Comparison of ENCODE assay signal across 8 mouse cellular contexts in the genomic region with DNA sequence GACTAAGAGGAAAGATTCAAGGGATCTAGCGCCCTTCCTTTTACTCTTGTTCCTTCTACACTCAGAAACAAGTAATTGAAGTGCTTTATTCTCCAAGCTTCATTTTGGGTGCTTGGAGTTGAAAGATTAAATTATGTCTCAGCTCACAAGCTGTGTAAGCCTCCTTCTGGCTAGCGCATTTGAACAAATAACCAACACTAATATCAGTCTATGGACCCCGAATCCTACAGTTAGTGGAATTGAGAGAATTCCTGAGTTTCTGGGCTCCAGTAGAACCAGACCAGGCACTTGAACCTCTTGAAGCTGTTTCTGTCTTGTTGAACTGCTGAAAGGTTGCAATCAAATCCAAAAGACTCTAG. TPM values are rescaled to one million over a fixed set of nuclear protein-coding genes. Genes with fewer than 3 reads are reported as not detected.
DNase-seq lines count a peak whose midpoint lies in the region; ATAC-seq and TF ChIP-seq lines count a peak whose summit lies in the region.

No protein-coding gene starts in this region.

- DNase-seq in lung, embryonic 14.5 days = no peak
- DNase-seq in lung, postnatal 14 days = no peak
- DNase-seq in spleen, adult 12 weeks (ENCODE audit: low spot score) = no peak
- DNase-seq in right cerebral cortex, adult 18-20 months = no peak
- DNase-seq in layer of hippocampus, adult 9-11 months = no peak

- no peaks in the 10 kb centered on the region for H3K4me1 ChIP-seq in lung, embryonic 14.5 days (ENCODE audit: insufficient read depth)
- H3K4me1 ChIP-seq in limb, embryonic 13.5 days = 0 out of 2 replicates have a peak, but pooled peaks cover 3% of the 10 kb centered on the region
- no peaks in the 10 kb centered on the region for H3K4me1 ChIP-seq in olfactory bulb, adult 2 months (ENCODE audit: control insufficient read depth, insufficient read depth, low read length)

- H3K9ac ChIP-seq in lung, embryonic 14.5 days = peak overlapping the region; percentile 95
- peak overlapping the region; percentile 94 for H3K9ac ChIP-seq in limb, embryonic 13.5 days

- peak overlapping the region; percentile 80 for H3K4me2 ChIP-seq in lung, embryonic 14.5 days
- H3K4me2 ChIP-seq in limb, embryonic 13.5 days (replicated peaks) = peak overlapping the region; percentile 76

- H3K36me3 ChIP-seq in lung, embryonic 14.5 days (ENCODE audit: insufficient read depth) = no peaks in the 10 kb centered on the region
- H3K36me3 ChIP-seq in limb, embryonic 13.5 days = 0 out of 2 replicates have a peak, but pooled peaks cover 2% of the 10 kb centered on the region

- peak; percentile 38; the same call in 1 of the 2 replicates for ATAC-seq in lung, embryonic 14.5 days (ENCODE audit: insufficient read depth)
- peak; percentile 41 for ATAC-seq in erythroid progenitor cell, adult 5-6 weeks (replicated peaks; ENCODE audit: low FRiP score, poor library complexity, severe bottlenecking)
- 0 out of 2 replicates have a peak, but pooled peaks have one; percentile 15 for ATAC-seq in limb, embryonic 13.5 days (ENCODE audit: low FRiP score, low read depth)

- no peak for TF ChIP-seq POLR2A in olfactory bulb, adult 2 months (IDR thresholded peaks at IDR 0.05; ENCODE audit: insufficient read depth, low read depth, low read length)

- H3K4me3 ChIP-seq in lung, embryonic 14.5 days (ENCODE audit: low read depth, low read length) = peak overlapping the region; percentile 99
- H3K4me3 ChIP-seq in limb, embryonic 13.5 days = peak overlapping the region; percentile 97
- H3K4me3 ChIP-seq in olfactory bulb, adult 2 months (ENCODE audit: insufficient read depth, low read depth, low read length) = peak overlapping the region; percentile 92

- TF ChIP-seq CTCF in lung, embryonic 14.5 days (IDR thresholded peaks at IDR 0.05; ENCODE audit: low read depth) = no peak
- TF ChIP-seq CTCF in olfactory bulb, adult 2 months (IDR thresholded peaks at IDR 0.05; ENCODE audit: insufficient read depth, low read depth, low read length) = no peak

- H3K27ac ChIP-seq in lung, embryonic 14.5 days (ENCODE audit: low read depth) = peak overlapping the region; percentile 93
- H3K27ac ChIP-seq in limb, embryonic 13.5 days = peak overlapping the region; percentile 83; the same call in 1 of the 2 replicates
- H3K27ac ChIP-seq in olfactory bulb, adult 2 months (ENCODE audit: insufficient read depth, low read depth, low read length) = peak overlapping the region; percentile 48; the same call in 1 of the 2 replicates

- WGBS in lung, embryonic 14.5 days = 69% methylated on average over 3 of the region's 3 CpGs
- 75% methylated on average over 3 of the region's 3 CpGs for WGBS in limb, embryonic 13.5 days
- 46% methylated on average over 3 of the region's 3 CpGs for WGBS in olfactory bulb, adult 2 months

- no peaks in the 10 kb centered on the region for H3K9me3 ChIP-seq in lung, embryonic 14.5 days (ENCODE audit: low read depth, low read length)
- no peaks in the 10 kb centered on the region for H3K9me3 ChIP-seq in limb, embryonic 13.5 days

- H3K27me3 ChIP-seq in lung, embryonic 14.5 days (ENCODE audit: insufficient read depth, low read length) = 0 out of 2 replicates have a peak, but pooled peaks cover 5% of the 10 kb centered on the region
- H3K27me3 ChIP-seq in limb, embryonic 13.5 days = 0 out of 2 replicates have a peak, but pooled peaks cover 8% of the 10 kb centered on the region

RNA-seq across cellular contexts. Expression of a gene that starts 0.3 kb away (rescaled TPM):
- 122 and 125 TPM in 2 replicates for polyA plus RNA-seq in lung, embryonic 14.5 days (2014; fragmentation: Nextera tagmentation; extraction: Ambion mirVana)
- total RNA-seq in erythroid progenitor cell, adult 5-6 weeks (2015; ENCODE audit: low replicate concordance) = 13.0 and 24.7 TPM in 2 replicates
- 7.2 and 11.7 TPM in 2 replicates for total RNA-seq in erythroid progenitor cell, adult 5-6 weeks (2017; ENCODE audit: low replicate concordance)
- polyA plus RNA-seq in limb, embryonic 13.5 days (2015; fragmentation: Nextera tagmentation; extraction: Ambion mirVana) = 110 and 121 TPM in 2 replicates
- polyA plus RNA-seq in olfactory bulb, adult 2 months (2012; ENCODE audit: insufficient read depth, insufficient read length, low replicate concordance, missing spikeins) = not detected in 2 replicates

Comparison
In these comparisons a context has a peak if more than half of its experiments do, and no peak if none do; other contexts are left out.
1. RNA of a gene that starts 0.3 kb away (polyA plus RNA-seq): 122 to 125 TPM in lung, embryonic 14.5 days and 110 to 121 TPM in limb, embryonic 13.5 days; not detected in olfactory bulb, adult 2 months; every median in the first group is over 100 times any median in the second.
2. Peak in every context shown above with its lines, with median percentiles within 50 percentile points of each other: ATAC-seq, H3K27ac ChIP-seq and H3K4me3 ChIP-seq.